Mouse (Mus musculus): ENCODE data around the gene Ddx58. TPM values are rescaled to one million over a fixed set of nuclear protein-coding genes. Genes with fewer than 3 reads are reported as not detected.
A peak's percentile ranks its signal among the peaks of the same experiment; 100 is the strongest.

Gene Ddx58
- polyA plus RNA-seq, 2 experiments = 2.4 to 3.1 TPM

DNA sequence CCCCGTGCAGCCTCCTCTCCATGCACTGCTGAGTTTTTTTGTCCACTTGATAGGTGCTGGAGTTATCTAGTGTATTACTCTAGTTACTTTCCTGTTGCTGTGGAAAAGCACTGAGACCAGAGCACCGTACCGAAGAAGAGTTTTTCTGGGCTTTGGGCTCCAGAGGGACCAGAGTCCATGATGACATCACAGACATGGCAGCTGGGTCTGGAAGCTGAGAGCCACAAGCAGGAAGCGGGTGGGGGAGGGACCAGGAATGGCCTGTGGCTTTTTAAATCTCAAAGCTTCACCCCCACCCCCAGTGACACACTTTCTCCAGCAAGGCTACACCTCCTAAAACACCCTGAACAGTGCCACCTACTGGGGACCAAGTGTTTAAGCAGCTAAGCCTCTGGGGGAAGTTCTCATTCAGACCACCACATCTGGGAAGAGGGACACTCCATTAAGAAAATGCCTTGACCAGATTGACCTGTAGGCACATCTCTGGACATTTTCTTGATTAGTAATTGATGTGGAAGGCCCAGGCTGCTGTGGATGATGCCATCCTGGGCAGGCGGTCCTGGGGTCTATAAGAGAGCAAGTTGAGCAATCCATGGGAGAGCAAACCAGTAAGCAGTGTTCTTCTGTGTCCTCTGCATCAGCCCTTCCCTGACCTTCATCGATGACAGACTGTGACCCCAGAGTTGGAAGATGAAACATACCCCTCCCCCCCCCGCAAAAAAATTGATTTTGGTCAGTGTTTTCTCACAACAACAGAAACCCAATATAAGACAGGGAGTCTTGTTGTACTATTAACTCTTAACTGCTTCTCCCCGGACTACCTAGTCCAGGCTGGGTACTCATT is 78.8 kb downstream of the Ddx58 start:
- DNase-seq (ENCODE audit: low read depth in 3 of 3, low spot score in 3 of 3) = no peak
- peaks cover 3% of the 10 kb centered on the region; the same call in 1 of the 2 replicates for H3K36me3 ChIP-seq (replicated peaks; ENCODE audit: control insufficient read depth, insufficient read depth, low read depth)
- no peak overlapping the region for H3K27ac ChIP-seq
- H3K9me3 ChIP-seq (ENCODE audit: control insufficient read depth, low read length) = no peaks in the 10 kb centered on the region
- H3K9ac ChIP-seq (replicated peaks) = no peak overlapping the region
- 71% methylated on average over 8 of the region's 8 CpGs for WGBS (ENCODE audit: insufficient replicate concordance)
- ATAC-seq (ENCODE audit: insufficient read depth) = no peak
- H3K27me3 ChIP-seq (ENCODE audit: control insufficient read depth, insufficient read depth, low read length) = no peaks in the 10 kb centered on the region
- H3K4me2 ChIP-seq (ENCODE audit: low read depth) = no peak overlapping the region
- no peak overlapping the region for H3K4me3 ChIP-seq (ENCODE audit: insufficient read depth in 1 of 2, low read depth in 2 of 2, low read length in 2 of 2)
- peaks cover 0 to 13% of the 10 kb centered on the region in 2 experiments; a peak in 2 of 4 replicates for H3K4me1 ChIP-seq (replicated peaks; ENCODE audit: control insufficient read depth in 2 of 2, insufficient read depth in 2 of 2, low read length in 1 of 2)
- no peak for TF ChIP-seq CTCF (IDR thresholded peaks at IDR 0.05; ENCODE audit: low read depth)
- no peak for TF ChIP-seq EP300 (IDR thresholded peaks at IDR 0.05; ENCODE audit: low read depth)

- H3K9ac ChIP-seq (replicated peaks) = no peak overlapping the region
- H3K4me2 ChIP-seq (ENCODE audit: low read depth) = no peak overlapping the region
- ATAC-seq (ENCODE audit: insufficient read depth) = no peak
- H3K9me3 ChIP-seq (ENCODE audit: control insufficient read depth, low read length) = no peaks in the 10 kb centered on the region
- DNase-seq (ENCODE audit: low read depth in 3 of 3, low spot score in 3 of 3) = no peak
- no peak overlapping the region for H3K4me3 ChIP-seq (ENCODE audit: insufficient read depth in 1 of 2, low read depth in 2 of 2, low read length in 2 of 2)
- WGBS (ENCODE audit: insufficient replicate concordance) = 71% methylated on average over 5 of the region's 5 CpGs
- no peak for TF ChIP-seq EP300 (IDR thresholded peaks at IDR 0.05; ENCODE audit: low read depth)
- no peak for TF ChIP-seq CTCF (IDR thresholded peaks at IDR 0.05; ENCODE audit: low read depth)
- H3K4me1 ChIP-seq (replicated peaks; ENCODE audit: control insufficient read depth in 2 of 2, insufficient read depth in 2 of 2, low read length in 1 of 2) = peaks cover 0 to 16% of the 10 kb centered on the region in 2 experiments; a peak in 3 of 4 replicates
- no peak overlapping the region for H3K27ac ChIP-seq
- no peaks in the 10 kb centered on the region for H3K27me3 ChIP-seq (ENCODE audit: control insufficient read depth, insufficient read depth, low read length)
- no peaks in the 10 kb centered on the region for H3K36me3 ChIP-seq (replicated peaks; ENCODE audit: control insufficient read depth, insufficient read depth, low read depth)
Measured at GRCm38 (mm10) chr4:40158224-40158540, 81.4 kb downstream of the Ddx58 start.

- DNase-seq (ENCODE audit: low read depth in 3 of 3, low spot score in 3 of 3) = no peak
- peaks cover 0 to 16% of the 10 kb centered on the region in 2 experiments; a peak in 3 of 4 replicates for H3K4me1 ChIP-seq (replicated peaks; ENCODE audit: control insufficient read depth in 2 of 2, insufficient read depth in 2 of 2, low read length in 1 of 2)
Measured at GRCm38 (mm10) chr4:40157500-40158223, 82.0 kb downstream of the Ddx58 start.

DNA sequence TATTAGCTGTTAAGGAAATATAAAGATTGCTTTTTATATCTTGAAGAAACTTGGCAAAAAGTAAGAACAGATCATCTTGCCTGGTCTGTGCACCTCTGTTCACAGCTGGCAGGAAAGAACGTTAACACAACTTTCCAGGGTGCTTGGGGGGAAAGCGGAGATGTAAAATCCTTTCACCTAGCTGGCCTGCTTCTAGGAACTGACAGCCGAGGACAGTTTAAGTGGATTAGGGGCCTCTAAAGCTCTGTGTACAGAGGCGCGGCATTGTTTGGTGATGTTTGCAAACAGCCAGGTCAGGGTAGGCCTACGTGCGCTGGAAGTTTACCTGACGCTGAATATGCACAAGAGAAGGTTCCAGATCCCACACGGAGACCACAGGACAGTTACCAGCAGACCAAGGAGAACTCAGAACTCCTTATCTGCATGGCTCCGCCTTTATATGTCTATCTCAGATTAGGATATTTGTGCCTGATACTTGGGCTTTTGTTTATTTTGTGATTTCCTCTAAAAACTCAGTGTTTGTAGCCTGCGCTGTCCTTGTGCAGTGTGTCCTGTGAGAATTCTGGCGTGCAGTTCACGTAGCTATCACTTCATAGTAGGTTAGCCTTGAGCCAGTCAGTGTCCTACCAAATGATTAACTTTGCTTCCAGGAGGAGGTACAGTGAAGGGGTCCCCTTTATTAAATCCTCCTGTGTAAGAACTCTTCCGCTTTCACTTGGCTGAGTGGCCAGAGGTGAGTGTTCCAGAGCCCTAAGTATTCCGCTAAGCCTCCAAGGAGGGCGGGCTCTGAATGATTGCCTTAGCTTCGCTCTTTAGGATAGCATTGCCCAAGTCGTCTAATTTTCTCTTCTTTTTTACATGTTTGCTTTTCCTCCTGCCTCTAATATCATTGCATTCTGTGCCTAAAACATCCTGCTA is 82.8 kb downstream of the Ddx58 start:
- Histone ChIP-seq H3K27ac (no peak overlapping the region), H3K4me2 (ENCODE audit: low read depth) (no peak overlapping the region), H3K4me1 (replicated peaks; ENCODE audit: control insufficient read depth in 2 of 2, insufficient read depth in 2 of 2, low read length in 1 of 2) (peaks cover 0 to 16% of the 10 kb centered on the region in 2 experiments; a peak in 3 of 4 replicates), H3K36me3 (replicated peaks; ENCODE audit: control insufficient read depth, insufficient read depth, low read depth) (no peaks in the 10 kb centered on the region), H3K4me3 (ENCODE audit: insufficient read depth in 1 of 2, low read depth in 2 of 2, low read length in 2 of 2) (no peak overlapping the region), H3K9ac (replicated peaks) (no peak overlapping the region), H3K27me3 (ENCODE audit: control insufficient read depth, insufficient read depth, low read length) (no peaks in the 10 kb centered on the region), H3K9me3 (ENCODE audit: control insufficient read depth, low read length) (no peaks in the 10 kb centered on the region)
- WGBS (ENCODE audit: insufficient replicate concordance) = 66% methylated on average over 18 of the region's 18 CpGs
- ATAC-seq (ENCODE audit: insufficient read depth) (0 out of 2 replicates have a peak, but pooled peaks have one; percentile 13), DNase-seq (ENCODE audit: low read depth in 3 of 3, low spot score in 3 of 3) (no peak)
- TF ChIP-seq EP300 (IDR thresholded peaks at IDR 0.05; ENCODE audit: low read depth) = no peak
- TF ChIP-seq CTCF (IDR thresholded peaks at IDR 0.05; ENCODE audit: low read depth) = no peak

More at GRCm38 (mm10) chr4:40157500-40158223, 82.0 kb downstream of the Ddx58 start:
- H3K36me3 ChIP-seq (replicated peaks; ENCODE audit: control insufficient read depth, insufficient read depth, low read depth) = no peaks in the 10 kb centered on the region
- H3K27ac ChIP-seq = no peak overlapping the region
- no peaks in the 10 kb centered on the region for H3K27me3 ChIP-seq (ENCODE audit: control insufficient read depth, insufficient read depth, low read length)
- no peak overlapping the region for H3K4me3 ChIP-seq (ENCODE audit: insufficient read depth in 1 of 2, low read depth in 2 of 2, low read length in 2 of 2)
- no peak for TF ChIP-seq EP300 (IDR thresholded peaks at IDR 0.05; ENCODE audit: low read depth)
- no peak for TF ChIP-seq CTCF (IDR thresholded peaks at IDR 0.05; ENCODE audit: low read depth)
- H3K4me2 ChIP-seq (ENCODE audit: low read depth) = no peak overlapping the region
- no peak for ATAC-seq (ENCODE audit: insufficient read depth)
- no peaks in the 10 kb centered on the region for H3K9me3 ChIP-seq (ENCODE audit: control insufficient read depth, low read length)
- 62% methylated on average over 5 of the region's 5 CpGs for WGBS (ENCODE audit: insufficient replicate concordance)
- H3K9ac ChIP-seq (replicated peaks) = no peak overlapping the region
